Mouse (Mus musculus) midbrain, embryonic 14.5 days (tissue): ENCODE measurements at regions not wholly inside any gene's neighbourhood (a gene's known extent, or its start where the extent isn't known, plus 50 kb on each side); places are given as distances from the start of the nearest gene placed in this dataset.

Source experiments
- ATAC-seq: fragments of 200-750 bp; cut with Nextera tagmentation; 2 replicates; pipeline ENCODE4 v1.8.0; 2017; ENCODE audit warnings: moderate number of reproducible peaks, moderate library complexity; ENCODE audit not compliant: low FRiP score, low TSS enrichment
- DNase-seq: peaks from one replicate; pipeline ENCODE4 v3.0.0-alpha.2; 2015
- H3K27ac ChIP-seq: fragments of 300-500 bp; sonication (generic); replicated peaks from 2 replicates; pipeline ENCODE4 v1.5.1; 2014; ENCODE audit warnings: mild to moderate bottlenecking, low read depth, low read length, moderate library complexity
- H3K27me3 ChIP-seq: fragments of 300-500 bp; sonication (generic); 2 replicates; pipeline ENCODE4 v1.6.1; 2014; ENCODE audit warnings: low read length, control low read depth, mixed read lengths; ENCODE audit not compliant: control insufficient read depth, insufficient read depth
- H3K36me3 ChIP-seq: fragments of 300-500 bp; sonication (generic); 2 replicates; pipeline ENCODE4 v1.6.1; 2014; ENCODE audit warnings: low read length, control low read depth; ENCODE audit not compliant: control insufficient read depth, insufficient read depth
- H3K4me1 ChIP-seq: fragments of 300-500 bp; sonication (generic); 2 replicates; pipeline ENCODE4 v1.6.1; 2014; ENCODE audit warnings: mild to moderate bottlenecking, antibody characterized with exemption, low read length, control low read depth; ENCODE audit not compliant: control insufficient read depth, insufficient read depth
- H3K4me2 ChIP-seq: fragments of 300-500 bp; sonication (generic); 2 replicates; pipeline ENCODE4 v1.6.1; 2014; ENCODE audit warnings: mild to moderate bottlenecking, low read length, moderate library complexity
- H3K4me3 ChIP-seq: fragments of 300-500 bp; sonication (generic); replicated peaks from 2 replicates; pipeline ENCODE4 v1.5.1; 2014; ENCODE audit warnings: low read depth, low read length
- H3K9ac ChIP-seq: fragments of 300-500 bp; sonication (generic); replicated peaks from 2 replicates; pipeline ENCODE4 v1.6.1; 2014; ENCODE audit warnings: mild to moderate bottlenecking, low read length, moderate library complexity
- H3K9me3 ChIP-seq: fragments of 300-500 bp; sonication (generic); 2 replicates; pipeline ENCODE4 v1.6.1; 2016; ENCODE audit warnings: low read length, control low read depth, mixed read lengths; ENCODE audit not compliant: control insufficient read depth
- WGBS: fragments of 180-500 bp; shearing (Covaris S2); extraction: QIAGEN DNeasy Blood & Tissue Kit; methylation state at CpG from one replicate; pipeline ENCODE4 v1.1.7; 2014; 5-methylcytosine and 5-hydroxymethylcytosine counted together

- Histone ChIP-seq H3K9ac (no peak overlapping the region), H3K36me3 (no peaks in the 10 kb centered on the region), H3K27me3 (no peaks in the 10 kb centered on the region), H3K4me2 (no peak overlapping the region), H3K4me3 (no peak overlapping the region), H3K9me3 (no peaks in the 10 kb centered on the region), H3K27ac (no peak overlapping the region), H3K4me1 (no peaks in the 10 kb centered on the region)
- DNase-seq (no peak), ATAC-seq (no peak)
- 88% methylated on average over 5 of the region's 5 CpGs for WGBS
Measured at GRCm38 (mm10) chr3:139832599-139832998, 627.1 kb downstream of the Stpg2 start.

GRCm38 (mm10) chr3:139842015-139842414 is 636.5 kb downstream of the Stpg2 start:
- H3K9ac ChIP-seq = no peak overlapping the region
- H3K27me3 ChIP-seq = no peaks in the 10 kb centered on the region
- no peaks in the 10 kb centered on the region for H3K9me3 ChIP-seq
- H3K27ac ChIP-seq = no peak overlapping the region
- H3K4me3 ChIP-seq = no peak overlapping the region
- WGBS = 92% methylated on average over 3 of the region's 3 CpGs
- no peaks in the 10 kb centered on the region for H3K36me3 ChIP-seq
- no peak for DNase-seq
- no peaks in the 10 kb centered on the region for H3K4me1 ChIP-seq
- no peak for ATAC-seq
- no peak overlapping the region for H3K4me2 ChIP-seq

- no peak overlapping the region for H3K27ac ChIP-seq
- no peak for DNase-seq
- H3K36me3 ChIP-seq = no peaks in the 10 kb centered on the region
- WGBS = 89% methylated on average over 5 of the region's 5 CpGs
- H3K9ac ChIP-seq = no peak overlapping the region
- ATAC-seq = no peak
- H3K9me3 ChIP-seq = no peaks in the 10 kb centered on the region
- H3K4me2 ChIP-seq = no peak overlapping the region
- no peaks in the 10 kb centered on the region for H3K27me3 ChIP-seq
- H3K4me3 ChIP-seq = no peak overlapping the region
- no peaks in the 10 kb centered on the region for H3K4me1 ChIP-seq
Measured at GRCm38 (mm10) chr3:139842988-139843605, 637.6 kb downstream of the Stpg2 start.

DNA sequence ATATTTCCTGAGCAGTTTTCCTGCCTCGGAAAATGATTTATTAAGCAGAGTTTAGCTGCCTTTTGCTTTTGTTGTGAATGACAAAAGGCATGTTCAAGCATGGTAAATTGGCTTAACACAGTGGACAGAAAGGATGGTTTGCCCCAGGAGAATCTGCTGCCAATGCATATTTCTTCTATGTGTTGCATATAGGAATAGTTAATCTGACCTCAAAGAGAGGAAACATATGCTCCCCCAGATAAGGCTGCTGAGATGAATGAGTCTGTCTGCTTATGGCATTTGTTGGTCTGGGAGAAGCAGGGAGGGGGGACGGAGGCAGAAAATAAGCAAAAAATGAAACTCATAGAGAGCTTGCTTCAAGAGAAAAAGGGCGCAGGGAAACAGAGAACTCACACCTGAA is 638.9 kb downstream of the Stpg2 start:
- DNase-seq (peak; percentile 60), ATAC-seq (peak; percentile 50; the same call in 1 of the 2 replicates)
- Histone ChIP-seq H3K27ac (no peak overlapping the region), H3K4me3 (no peak overlapping the region), H3K36me3 (no peaks in the 10 kb centered on the region), H3K9me3 (no peaks in the 10 kb centered on the region), H3K27me3 (no peaks in the 10 kb centered on the region), H3K4me2 (no peak overlapping the region), H3K9ac (no peak overlapping the region), H3K4me1 (no peaks in the 10 kb centered on the region)
- WGBS = 47% methylated on average over 3 of the region's 3 CpGs

DNA sequence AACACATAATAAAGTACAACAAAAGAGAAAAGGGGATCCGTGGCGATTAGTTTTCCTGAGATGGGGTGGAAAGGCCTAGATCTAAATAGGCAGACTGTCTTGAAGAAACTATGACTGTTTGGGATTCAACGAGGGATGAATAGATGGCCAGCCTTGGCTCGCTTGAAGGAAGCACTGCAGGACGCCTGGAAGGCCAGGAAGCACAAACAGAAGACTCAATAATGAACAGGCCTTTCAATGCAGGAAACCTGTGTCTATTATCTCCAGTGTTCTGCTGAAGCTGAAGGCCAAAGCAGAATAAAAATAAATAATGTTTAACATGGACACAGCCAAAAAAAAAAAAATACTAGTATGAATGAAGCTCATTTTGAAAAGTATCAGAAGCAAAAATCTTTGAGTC is 642.3 kb downstream of the Stpg2 start:
- H3K4me2 ChIP-seq = no peak overlapping the region
- DNase-seq (no peak), ATAC-seq (no peak)
- H3K27me3 ChIP-seq = no peaks in the 10 kb centered on the region
- no peak overlapping the region for H3K4me3 ChIP-seq
- WGBS = 48% methylated on average over 5 of the region's 5 CpGs
- H3K27ac ChIP-seq = no peak overlapping the region
- no peaks in the 10 kb centered on the region for H3K9me3 ChIP-seq
- no peaks in the 10 kb centered on the region for H3K4me1 ChIP-seq
- H3K9ac ChIP-seq = no peak overlapping the region
- no peaks in the 10 kb centered on the region for H3K36me3 ChIP-seq

DNA sequence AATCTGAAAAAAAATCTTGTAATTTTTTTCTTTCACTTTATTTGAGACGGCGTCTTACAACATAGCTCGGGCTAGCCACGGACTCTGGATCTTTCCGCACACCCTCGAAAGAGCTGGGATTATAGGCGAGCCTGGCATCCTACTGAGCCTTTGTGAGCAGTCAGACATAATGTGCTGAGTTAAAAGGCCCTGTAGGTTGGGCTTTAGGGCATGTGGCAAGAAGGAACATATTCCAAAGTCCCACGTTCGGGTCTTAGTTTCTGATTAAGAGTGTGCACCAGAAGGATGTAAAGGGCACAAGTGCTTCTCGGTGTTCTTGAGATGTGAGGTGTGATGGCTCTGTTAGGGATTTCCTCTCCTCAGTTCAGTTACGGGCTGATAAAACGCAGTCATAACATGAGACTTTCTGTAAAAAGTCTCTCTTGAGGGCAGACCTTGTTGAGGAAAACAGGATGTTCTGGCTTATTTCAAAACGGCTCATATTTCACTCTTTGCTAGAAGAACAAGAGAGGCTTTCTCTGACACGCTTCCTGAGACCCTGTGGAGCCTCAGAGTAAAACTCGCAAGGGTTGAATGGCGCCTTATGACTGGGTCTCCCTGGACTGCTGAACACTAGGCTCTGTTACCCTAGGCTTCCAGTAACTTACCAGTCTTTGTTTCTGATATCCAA is 654.6 kb downstream of the Stpg2 start:
- H3K4me1 ChIP-seq = peaks cover 6% of the 10 kb centered on the region; the same call in 1 of the 2 replicates
- no peaks in the 10 kb centered on the region for H3K27me3 ChIP-seq
- H3K27ac ChIP-seq = no peak overlapping the region
- 64% methylated on average over 16 of the region's 16 CpGs for WGBS
- no peak for ATAC-seq
- H3K4me2 ChIP-seq = no peak overlapping the region
- peak; percentile 18 for DNase-seq
- H3K4me3 ChIP-seq = no peak overlapping the region
- H3K36me3 ChIP-seq = no peaks in the 10 kb centered on the region
- H3K9ac ChIP-seq = no peak overlapping the region
- no peaks in the 10 kb centered on the region for H3K9me3 ChIP-seq

- no peaks in the 10 kb centered on the region for H3K27me3 ChIP-seq
- H3K4me2 ChIP-seq = 0 out of 2 replicates have a peak overlapping the region, but pooled peaks have one; percentile 9
- no peak overlapping the region for H3K4me3 ChIP-seq
- no peaks in the 10 kb centered on the region for H3K36me3 ChIP-seq
- 32% methylated on average over 9 of the region's 9 CpGs for WGBS
- peak; percentile 69 for DNase-seq
- no peak for ATAC-seq
- peaks cover 6% of the 10 kb centered on the region; the same call in 1 of the 2 replicates for H3K4me1 ChIP-seq
- H3K9me3 ChIP-seq = no peaks in the 10 kb centered on the region
- H3K27ac ChIP-seq = no peak overlapping the region
- no peak overlapping the region for H3K9ac ChIP-seq
Measured at GRCm38 (mm10) chr3:139860831-139861371, 655.4 kb downstream of the Stpg2 start.

GRCm38 (mm10) chr3:139866329-139866728 is 660.8 kb downstream of the Stpg2 start:
- ATAC-seq (no peak; the same call in 1 of the 2 replicates), DNase-seq (no peak)

GRCm38 (mm10) chr3:139867030-139867429 is 661.5 kb downstream of the Stpg2 start:
- Histone ChIP-seq H3K4me3 (no peak overlapping the region), H3K27me3 (no peaks in the 10 kb centered on the region), H3K9ac (no peak overlapping the region), H3K4me1 (no peaks in the 10 kb centered on the region), H3K27ac (no peak overlapping the region), H3K9me3 (no peaks in the 10 kb centered on the region), H3K4me2 (no peak overlapping the region), H3K36me3 (no peaks in the 10 kb centered on the region)
- WGBS = 86% methylated on average over 4 of the region's 4 CpGs
- DNase-seq (no peak), ATAC-seq (no peak)

More at GRCm38 (mm10) chr3:139866329-139866728, 660.8 kb downstream of the Stpg2 start:
- H3K4me1 ChIP-seq = no peaks in the 10 kb centered on the region
- H3K36me3 ChIP-seq = no peaks in the 10 kb centered on the region
- no peak overlapping the region for H3K4me2 ChIP-seq
- H3K4me3 ChIP-seq = no peak overlapping the region
- no peak overlapping the region for H3K9ac ChIP-seq
- H3K27ac ChIP-seq = no peak overlapping the region
- H3K9me3 ChIP-seq = no peaks in the 10 kb centered on the region
- H3K27me3 ChIP-seq = no peaks in the 10 kb centered on the region
